Mouse (Mus musculus) myocyte (in vitro differentiated cells): ENCODE data around the gene Slc2a9.

Experiments used
- E2F4 ChIP-seq: IDR thresholded peaks from one replicate; pipeline ENCODE4 v1.6.1; 2011; ENCODE audit warnings: mild to moderate bottlenecking, control low read depth, moderate library complexity; ENCODE audit not compliant: insufficient read depth
- MAX ChIP-seq: IDR thresholded peaks from one replicate; pipeline ENCODE4 v1.6.1; 2011; ENCODE audit warnings: low read depth, mild to moderate bottlenecking, control low read depth
- MYOG ChIP-seq, 3 experiments: IDR thresholded peaks; one replicate each; pipeline ENCODE4 v1.6.1; 2011; ENCODE audit warnings: control low read depth in 2 of 3, low read depth in 2 of 3, mild to moderate bottlenecking in 2 of 3; ENCODE audit not compliant: insufficient read length in 2 of 3, control insufficient read depth in 1 of 3, insufficient read depth in 1 of 3
- POLR2A ChIP-seq: IDR thresholded peaks from one replicate; pipeline ENCODE4 v1.6.1; 2011; ENCODE audit warnings: low read depth, mild to moderate bottlenecking, control low read depth, moderate library complexity; ENCODE audit not compliant: insufficient read length
- POLR2AphosphoS2 ChIP-seq: IDR thresholded peaks from one replicate; pipeline ENCODE4 v1.6.1; 2011; ENCODE audit warnings: low read depth, control low read depth; ENCODE audit not compliant: insufficient read length
- REST ChIP-seq: IDR thresholded peaks from one replicate; pipeline ENCODE4 v1.6.1; 2011; ENCODE audit warnings: mild to moderate bottlenecking, control low read depth, moderate library complexity; ENCODE audit not compliant: insufficient read depth, insufficient read length
- TCF12 ChIP-seq: IDR thresholded peaks from one replicate; pipeline ENCODE4 v1.6.1; 2011; ENCODE audit warnings: mild to moderate bottlenecking, control low read depth; ENCODE audit not compliant: poor library complexity, insufficient read depth, severe bottlenecking
- USF1 ChIP-seq: IDR thresholded peaks from one replicate; pipeline ENCODE4 v1.6.1; 2011; ENCODE audit warnings: low read depth, mild to moderate bottlenecking, control low read depth, moderate library complexity

GRCm38 (mm10) chr5:38488673-38489615 lies 14.0 kb downstream of the Slc2a9 start:
- TF ChIP-seq POLR2A (no peak), TCF12 (no peak), MAX (no peak), E2F4 (no peak), POLR2AphosphoS2 (no peak), USF1 (no peak), MYOG (IDR thresholded peaks at IDR 0.05; ENCODE audit: control insufficient read depth in 1 of 3, insufficient read depth in 1 of 3, insufficient read length in 2 of 3, low read depth in 2 of 3) (no peak), REST (no peak)
